Mouse (Mus musculus): ENCODE data around the gene C1galt1c1. TPM values are rescaled to one million over a fixed set of nuclear protein-coding genes. Genes with fewer than 3 reads are reported as not detected.
A peak's percentile ranks its signal among the peaks of the same experiment; 100 is the strongest.

Gene C1galt1c1
- polyA plus RNA-seq, 1 experiment from 2014 or later = 31.5 TPM

- Histone ChIP-seq H3K4me3 (peak overlapping the region; percentile 48), H3K4me1 (replicated peaks) (no peaks in the 10 kb centered on the region), H3K36me3 (no peaks in the 10 kb centered on the region), H3K27me3 (no peaks in the 10 kb centered on the region), H3K9ac (peak overlapping the region; percentile 49), H3K4me2 (peak overlapping the region; percentile 61), H3K9me3 (no peaks in the 10 kb centered on the region), H3K27ac (replicated peaks) (peak overlapping the region; percentile 85)
- peak; percentile 83 for ATAC-seq (ENCODE audit: low FRiP score, low read depth)
- WGBS = 10% methylated on average over 3 of the region's 3 CpGs
Observed at GRCm38 (mm10) chrX:38600995-38601369, 33.9 kb downstream of the C1galt1c1 start.

- H3K4me2 ChIP-seq = peak within 1 kb of the TSS; percentile 61
- H3K4me1 ChIP-seq (replicated peaks) = no peaks in the 10 kb centered on the region
- no peaks in the 10 kb centered on the region for H3K36me3 ChIP-seq
- peak within 1 kb of the TSS; percentile 85 for H3K27ac ChIP-seq (replicated peaks)
- 23% methylated on average over 26 of the region's 26 CpGs for WGBS
- peak within 1 kb of the TSS; percentile 49 for H3K9ac ChIP-seq
- H3K9me3 ChIP-seq = no peaks in the 10 kb centered on the region
- no peaks in the 10 kb centered on the region for H3K27me3 ChIP-seq
- peak within 1 kb of the TSS; percentile 48 for H3K4me3 ChIP-seq
- ATAC-seq (ENCODE audit: low FRiP score, low read depth) = peak; percentile 95
Observed at GRCm38 (mm10) chrX:38600177-38600994, 34.5 kb downstream of the C1galt1c1 start, which contains the start of gene Mcts1. TSS of gene Mcts1 (plus strand) at chrX:38600578.

- no peaks in the 10 kb centered on the region for H3K36me3 ChIP-seq
- H3K27me3 ChIP-seq = no peaks in the 10 kb centered on the region
- no peak overlapping the region for H3K4me3 ChIP-seq
- no peak overlapping the region for H3K4me2 ChIP-seq
- H3K9ac ChIP-seq = no peak overlapping the region
- H3K9me3 ChIP-seq = no peaks in the 10 kb centered on the region
- WGBS = 67% methylated on average over 5 of the region's 5 CpGs
- H3K27ac ChIP-seq (replicated peaks) = no peak overlapping the region
- H3K4me1 ChIP-seq (replicated peaks) = no peaks in the 10 kb centered on the region
- ATAC-seq (ENCODE audit: low FRiP score, low read depth) = no peak
Observed at GRCm38 (mm10) chrX:38593180-38593889, 41.6 kb downstream of the C1galt1c1 start.

- no peak overlapping the region for H3K27ac ChIP-seq (replicated peaks)
- no peak overlapping the region for H3K4me3 ChIP-seq
- H3K4me2 ChIP-seq = no peak overlapping the region
- no peaks in the 10 kb centered on the region for H3K27me3 ChIP-seq
- no peaks in the 10 kb centered on the region for H3K9me3 ChIP-seq
- no peak overlapping the region for H3K9ac ChIP-seq
- no peaks in the 10 kb centered on the region for H3K36me3 ChIP-seq
- ATAC-seq (ENCODE audit: low FRiP score, low read depth) = no peak
- 91% methylated on average over 3 of the region's 3 CpGs for WGBS
- H3K4me1 ChIP-seq (replicated peaks) = no peaks in the 10 kb centered on the region
Observed at GRCm38 (mm10) chrX:38591749-38592148, 43.1 kb downstream of the C1galt1c1 start.

- Histone ChIP-seq H3K4me2 (no peak overlapping the region), H3K4me1 (replicated peaks) (no peaks in the 10 kb centered on the region), H3K9me3 (no peaks in the 10 kb centered on the region), H3K4me3 (no peak overlapping the region), H3K36me3 (no peaks in the 10 kb centered on the region), H3K9ac (no peak overlapping the region), H3K27ac (replicated peaks) (no peak overlapping the region), H3K27me3 (no peaks in the 10 kb centered on the region)
- ATAC-seq (ENCODE audit: low FRiP score, low read depth) = no peak
- WGBS = 35% methylated on average over 4 of the region's 4 CpGs
Observed at GRCm38 (mm10) chrX:38589827-38590226, 45.1 kb downstream of the C1galt1c1 start.

DNA sequence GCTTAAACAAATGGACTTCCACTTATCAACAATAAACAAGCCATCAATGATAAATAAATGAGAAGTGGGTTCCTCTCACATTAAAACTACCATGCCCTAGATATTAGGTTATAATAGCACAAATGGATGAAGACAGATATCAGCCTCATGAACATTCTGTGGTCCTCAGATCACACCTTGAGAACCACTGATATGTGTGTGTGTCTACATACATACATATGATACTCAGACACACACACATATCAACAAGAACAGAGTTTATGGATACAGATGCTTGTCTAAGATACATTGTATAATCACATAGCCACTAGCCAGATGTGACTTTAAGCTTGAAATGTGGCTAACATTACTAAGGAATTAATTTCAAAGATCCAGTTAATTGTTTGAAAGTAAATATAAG is 51.6 kb downstream of the C1galt1c1 start:
- Histone ChIP-seq H3K4me3 (no peak overlapping the region), H3K36me3 (no peaks in the 10 kb centered on the region), H3K4me1 (replicated peaks) (no peaks in the 10 kb centered on the region), H3K9ac (no peak overlapping the region), H3K27me3 (no peaks in the 10 kb centered on the region), H3K27ac (replicated peaks) (no peak overlapping the region), H3K9me3 (no peaks in the 10 kb centered on the region), H3K4me2 (no peak overlapping the region)
- ATAC-seq (ENCODE audit: low FRiP score, low read depth) = no peak

DNA sequence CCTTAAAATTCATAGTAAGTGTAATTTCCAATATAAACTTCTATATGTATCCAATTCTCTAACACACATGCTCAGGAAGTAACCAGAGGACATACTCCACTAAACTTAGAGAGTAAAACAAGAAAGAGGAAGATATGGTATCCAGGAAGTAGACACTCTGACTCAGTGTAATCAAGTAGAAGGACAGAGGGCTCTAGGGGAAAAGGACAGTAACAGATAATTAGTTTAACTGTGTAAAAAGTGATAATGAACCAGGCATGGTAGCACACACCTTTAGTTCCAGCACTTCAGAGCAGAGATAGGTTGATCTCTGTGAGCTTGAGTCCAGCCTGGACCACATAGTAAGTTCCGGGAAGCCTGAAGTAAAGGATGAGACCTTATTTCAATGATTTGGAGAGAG is 53.7 kb downstream of the C1galt1c1 start:
- Histone ChIP-seq H3K4me2 (no peak overlapping the region), H3K27ac (replicated peaks) (no peak overlapping the region), H3K9me3 (no peaks in the 10 kb centered on the region), H3K27me3 (no peaks in the 10 kb centered on the region), H3K9ac (no peak overlapping the region), H3K36me3 (no peaks in the 10 kb centered on the region), H3K4me1 (replicated peaks) (no peaks in the 10 kb centered on the region), H3K4me3 (no peak overlapping the region)
- ATAC-seq (ENCODE audit: low FRiP score, low read depth) = no peak
- WGBS = 94% methylated on average over 1 of the region's 1 CpGs

Other genes with a start within 250 kb of the C1galt1c1 start
- 63.3 and 64.3 TPM in 2 replicates for gene Lamp2, start 178.6 kb downstream of the C1galt1c1 start, polyA plus RNA-seq (2015; fragmentation: Nextera tagmentation; extraction: Ambion mirVana)
- 16.4 and 16.9 TPM in 2 replicates for gene Cul4b, start 58.9 kb downstream of the C1galt1c1 start, polyA plus RNA-seq (2015; fragmentation: Nextera tagmentation; extraction: Ambion mirVana)
- 170 and 174 TPM in 2 replicates for gene Mcts1, start 34.5 kb downstream of the C1galt1c1 start, polyA plus RNA-seq (2015; fragmentation: Nextera tagmentation; extraction: Ambion mirVana)
- 0.12 TPM in 1 of 2 replicates, not detected in the other for gene 6030498E09Rik, start 137.6 kb upstream of the C1galt1c1 start, polyA plus RNA-seq (2015; fragmentation: Nextera tagmentation; extraction: Ambion mirVana)

Measured in hindbrain, embryonic 15.5 days (tissue).